Mouse (Mus musculus) brain, embryonic 18.5 days (tissue): ENCODE data around the gene Plekhf1.

Source experiments
- DNase-seq: peaks from one replicate; pipeline ENCODE4 v3.0.0-alpha.2; 2012; ENCODE audit warnings: low read depth, low spot score

Plekhf1 gene

DNA sequence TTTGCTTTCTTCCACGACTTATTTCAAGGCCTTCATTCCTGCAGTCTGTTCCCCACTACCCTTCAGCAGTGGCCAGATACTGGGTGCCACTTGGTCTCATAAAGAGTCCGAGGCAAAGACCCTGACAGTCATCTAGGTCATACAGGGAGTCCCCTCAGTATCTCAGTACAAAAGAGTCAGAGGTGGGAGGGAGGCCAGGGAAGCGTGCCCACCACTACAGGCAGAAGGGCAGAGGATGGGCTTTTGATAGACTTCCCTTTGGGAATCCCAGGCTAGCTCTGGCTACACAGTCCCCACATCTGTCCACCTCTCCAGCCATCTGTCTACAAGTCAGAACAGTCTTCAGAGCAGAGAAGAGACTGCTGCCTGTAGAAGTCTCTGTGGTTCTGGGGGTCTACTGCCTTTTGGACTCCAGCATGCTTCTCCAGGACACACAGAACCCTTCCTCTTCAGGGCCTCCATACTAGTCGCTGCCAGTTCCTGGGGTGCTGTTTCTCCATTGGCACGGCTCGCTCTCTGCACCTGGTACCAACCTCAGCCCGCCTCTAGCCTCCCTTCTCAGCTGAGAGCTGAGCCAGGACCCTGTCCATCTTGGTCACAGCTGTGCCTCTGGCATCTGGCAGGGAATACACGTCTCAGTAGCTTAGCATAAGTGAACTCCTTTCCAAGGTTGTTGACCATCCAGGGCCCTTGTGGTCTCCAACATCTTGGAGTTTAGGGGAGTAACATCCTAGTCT, 9.0 kb downstream of the Plekhf1 start:
- no peak for DNase-seq

- no peak for DNase-seq
Observed at GRCm38 (mm10) chr7:38217417-38218171, 10.2 kb downstream of the Plekhf1 start.

DNA sequence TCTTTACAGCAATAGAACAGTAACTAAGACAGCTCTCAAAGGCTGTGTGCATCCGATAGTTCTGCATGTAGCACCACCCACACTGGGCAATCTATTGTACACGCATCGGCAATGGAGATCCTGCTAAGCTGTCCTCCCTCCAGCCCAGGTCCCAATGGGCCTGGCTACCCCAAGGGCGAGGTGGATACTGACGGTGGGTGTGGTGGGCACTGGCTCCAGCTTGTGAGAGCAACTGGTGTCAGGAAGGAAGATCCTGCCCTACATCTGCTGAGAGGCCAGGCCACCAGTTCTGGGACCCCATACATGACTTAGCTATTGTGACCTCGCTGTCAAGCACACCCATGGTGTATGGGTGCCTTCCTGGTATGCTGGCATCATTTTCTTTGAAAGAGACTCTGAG, 12.1 kb downstream of the Plekhf1 start:
- DNase-seq = no peak

DNA sequence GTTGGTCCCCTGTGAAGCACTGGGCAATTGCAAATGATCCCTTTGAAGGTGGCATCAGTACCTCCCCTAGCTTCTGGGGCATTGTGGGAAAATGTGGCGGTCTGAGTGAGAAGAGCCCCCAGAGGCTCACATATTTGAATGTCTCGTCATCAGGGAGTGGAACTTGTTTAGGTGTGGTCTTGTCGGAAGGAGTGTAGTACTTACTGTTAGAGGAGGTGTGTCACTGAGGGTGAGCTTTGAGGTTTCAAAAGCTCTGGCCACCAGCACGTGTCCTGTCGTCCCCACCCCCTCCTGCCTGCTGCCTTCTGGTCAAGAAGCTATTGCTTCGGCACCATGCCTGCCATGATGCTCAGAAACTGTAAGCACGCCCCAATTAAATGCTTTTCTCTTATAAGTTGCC, 12.5 kb downstream of the Plekhf1 start:
- DNase-seq = no peak

- no peak for DNase-seq
Observed at GRCm38 (mm10) chr7:38214473-38215214, 13.2 kb downstream of the Plekhf1 start.

DNA sequence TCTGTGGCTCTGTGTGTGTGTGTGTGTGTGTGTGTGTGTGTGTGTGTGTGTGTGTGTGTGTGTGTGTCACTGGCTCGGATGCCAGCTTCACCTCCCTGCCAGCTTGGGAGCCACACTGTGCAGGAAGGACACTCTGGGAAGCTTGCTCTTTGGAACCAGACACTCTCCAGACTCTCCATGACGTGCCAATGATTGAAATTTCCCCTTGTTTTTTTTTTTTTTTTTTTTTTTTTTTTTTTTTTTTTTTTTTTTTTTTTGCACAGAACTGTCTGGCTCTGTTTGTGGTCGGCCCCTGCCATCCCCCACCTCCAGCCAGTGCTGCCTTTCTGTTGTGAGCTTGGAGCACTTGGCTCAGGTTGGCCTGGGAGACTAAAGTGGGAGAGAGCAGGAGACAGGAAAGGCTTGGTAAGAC, 15.2 kb downstream of the Plekhf1 start:
- no peak for DNase-seq

GRCm38 (mm10) chr7:38209478-38210152, 18.2 kb downstream of the Plekhf1 start:
- DNase-seq = no peak

DNA sequence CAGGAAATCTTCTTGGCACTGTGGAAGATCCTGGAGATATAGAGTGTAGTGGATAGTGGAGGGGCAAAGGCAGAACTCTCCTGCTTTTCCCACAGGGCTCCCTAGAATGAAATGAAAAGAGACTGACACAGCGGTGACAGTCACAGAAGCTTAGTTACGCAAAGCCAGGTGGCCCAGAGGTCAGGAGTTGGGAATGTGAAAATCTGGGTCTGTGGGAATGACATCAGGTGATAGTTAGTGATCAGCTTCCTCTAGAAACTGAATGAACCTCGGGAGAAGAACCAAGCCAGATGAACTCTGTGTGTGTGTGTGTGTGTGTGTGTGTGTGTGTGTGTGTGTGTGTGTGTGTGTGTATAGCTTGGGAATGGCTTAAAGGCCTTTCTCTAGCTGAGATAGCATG, 18.8 kb downstream of the Plekhf1 start:
- DNase-seq = no peak

DNA sequence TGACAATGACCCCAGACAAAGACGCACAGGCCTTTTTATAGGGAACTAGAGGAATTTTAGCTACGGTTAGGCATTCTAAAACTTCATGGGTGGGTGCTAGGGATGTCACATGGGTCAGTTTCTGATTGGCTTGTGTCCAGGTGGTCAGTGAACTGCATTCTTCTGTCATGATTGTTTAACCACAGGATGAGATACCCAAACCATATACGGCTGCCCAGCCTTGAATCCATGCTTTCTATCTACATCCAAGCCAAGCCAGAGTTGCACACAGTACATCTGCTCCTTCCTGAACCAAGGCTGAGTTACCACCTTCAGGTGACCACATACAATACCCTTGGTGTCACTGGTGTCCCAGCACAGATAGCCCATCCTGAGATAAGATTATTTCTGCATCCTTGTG, 21.3 kb downstream of the Plekhf1 start:
- DNase-seq = no peak

DNA sequence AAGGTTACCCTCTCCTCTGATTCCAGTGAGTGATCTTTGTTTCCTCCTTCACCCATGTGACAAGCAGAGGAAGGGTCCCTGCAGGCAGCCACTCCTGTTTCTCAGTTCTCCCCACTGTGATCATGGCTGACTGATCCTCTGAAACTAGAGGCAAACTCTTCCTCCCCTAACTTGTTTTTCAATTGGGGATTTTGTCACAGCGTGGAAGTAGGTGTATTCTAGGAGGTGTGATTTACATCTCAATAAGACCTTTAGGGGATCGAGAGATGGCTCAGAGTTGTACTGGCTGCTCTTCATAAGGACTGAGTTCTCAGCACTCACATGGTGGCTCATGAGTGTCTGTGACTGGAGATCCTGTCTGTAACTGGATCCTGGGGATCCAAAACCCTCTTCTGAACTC, 22.0 kb downstream of the Plekhf1 start:
- DNase-seq = no peak

- no peak for DNase-seq
Observed at GRCm38 (mm10) chr7:38204314-38204713, 23.5 kb downstream of the Plekhf1 start.

GRCm38 (mm10) chr7:38201290-38201658, 26.5 kb downstream of the Plekhf1 start:
- no peak for DNase-seq

- peak; percentile 54 for DNase-seq
Observed at GRCm38 (mm10) chr7:38200606-38201289, 27.1 kb downstream of the Plekhf1 start.

GRCm38 (mm10) chr7:38199907-38200605, 27.8 kb downstream of the Plekhf1 start:
- no peak for DNase-seq

DNA sequence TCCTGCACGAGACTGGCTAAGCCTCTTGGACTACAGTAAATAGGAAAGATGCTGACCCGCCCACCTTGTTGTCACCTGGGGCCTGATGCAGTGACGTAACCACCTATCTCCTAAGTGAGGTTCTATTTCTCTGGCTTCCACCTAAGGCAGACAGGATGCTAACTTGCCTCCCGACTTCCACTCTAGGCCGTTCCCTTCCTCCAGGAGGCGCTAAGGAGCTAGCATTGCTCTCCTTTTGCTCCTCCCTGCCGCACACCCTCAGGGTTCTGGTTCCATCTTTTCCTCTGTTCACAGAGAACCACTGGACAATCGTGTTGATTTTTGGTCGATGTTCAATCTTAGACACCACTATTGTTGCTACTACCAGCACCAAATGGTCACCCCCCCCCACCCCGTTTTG, 36.2 kb downstream of the Plekhf1 start:
- no peak for DNase-seq

DNA sequence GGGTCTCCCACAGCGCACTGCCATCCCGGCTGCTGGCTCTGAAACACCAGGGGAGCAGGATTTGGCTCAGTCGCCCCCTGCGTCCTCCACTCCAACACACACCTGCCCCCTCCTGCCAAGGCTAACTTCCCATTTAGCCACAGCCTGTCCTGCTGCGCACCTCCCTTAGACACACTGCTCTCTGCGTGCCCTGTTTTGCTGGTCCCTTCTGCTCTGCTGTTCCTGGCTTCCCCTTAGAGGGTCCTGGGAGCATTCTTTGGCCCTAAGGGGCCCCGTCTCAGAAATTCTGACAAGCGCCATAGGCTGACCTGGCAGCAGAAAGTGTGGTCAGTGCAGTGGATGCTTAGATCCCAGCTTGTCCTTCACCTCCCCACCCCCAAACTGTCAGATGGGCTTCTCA, 36.7 kb downstream of the Plekhf1 start:
- DNase-seq = no peak

DNA sequence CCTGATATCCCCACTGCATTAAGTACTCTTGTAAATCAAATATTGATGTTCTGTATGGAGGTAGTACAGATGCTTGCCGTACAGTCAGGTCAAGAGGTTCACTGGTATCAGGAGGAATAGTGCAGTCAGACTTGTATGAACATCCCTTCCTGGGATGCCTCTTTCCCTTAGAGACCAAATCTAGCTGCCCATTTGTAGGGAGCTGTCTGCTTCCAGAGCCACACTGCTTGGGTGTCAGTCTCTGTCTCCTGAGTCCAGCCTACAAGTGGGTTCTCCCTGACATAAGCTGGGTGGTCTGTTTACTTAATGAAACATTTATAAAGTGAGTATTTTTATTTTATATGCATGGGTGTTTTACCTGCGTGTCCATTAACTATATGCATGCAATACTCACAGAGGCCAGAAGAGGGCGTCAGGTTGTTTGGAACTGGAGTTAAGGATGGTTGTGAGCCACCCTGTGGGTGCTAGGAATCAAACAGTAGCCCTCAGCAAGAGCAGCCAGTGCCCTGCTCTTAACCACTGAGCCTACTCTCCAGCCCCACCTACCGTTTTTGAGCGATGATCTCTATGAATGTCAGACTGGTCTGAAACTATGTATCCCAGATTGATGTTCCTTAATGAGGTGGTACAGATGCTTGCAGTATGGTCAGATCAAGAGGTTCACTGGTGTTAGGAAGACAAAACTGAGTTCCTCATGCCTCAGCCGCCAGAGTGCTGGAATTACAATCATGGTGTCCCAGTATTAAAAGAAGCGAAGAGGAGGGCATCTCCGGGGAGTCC, 37.6 kb downstream of the Plekhf1 start:
- DNase-seq = no peak

DNA sequence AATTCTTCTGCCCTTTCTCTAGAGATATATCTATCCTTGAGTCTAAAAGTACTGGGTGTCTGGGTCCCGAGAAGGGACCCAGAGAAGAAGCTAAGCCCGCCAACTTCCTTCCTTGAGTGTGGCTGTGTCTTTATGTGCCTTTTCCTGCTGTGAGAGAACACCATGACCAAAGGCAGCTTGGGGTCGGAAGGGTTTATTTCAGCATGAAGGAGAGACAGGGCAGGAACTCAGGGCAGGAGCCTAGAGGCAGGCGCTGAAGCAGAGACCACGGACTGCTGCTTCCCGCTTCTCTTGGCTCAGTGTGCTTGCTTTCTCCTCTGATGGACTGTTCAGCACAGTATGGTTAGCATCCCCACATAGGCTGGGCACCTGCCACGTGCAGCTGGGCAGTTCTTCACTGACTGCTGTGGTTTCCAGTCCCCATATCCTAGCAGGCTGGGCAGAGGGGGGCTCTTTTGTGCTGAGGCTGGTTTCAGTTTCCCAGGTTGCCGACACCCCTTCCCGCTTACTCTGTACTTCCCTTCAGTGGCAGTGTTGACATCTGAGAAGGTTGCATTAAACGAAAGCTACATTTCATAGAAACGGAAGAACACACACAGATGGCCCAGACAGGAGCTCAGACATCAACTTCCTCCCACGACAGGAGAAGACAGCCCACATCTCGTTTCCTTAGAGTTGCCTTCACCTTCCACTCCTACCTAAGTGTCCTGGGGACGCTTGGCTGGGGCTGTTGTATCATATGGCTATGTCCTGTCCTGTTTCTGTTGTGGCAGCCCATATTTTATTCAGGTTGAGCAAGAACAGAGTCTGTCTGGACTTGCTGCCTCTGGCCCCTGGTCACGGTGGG, 38.5 kb downstream of the Plekhf1 start:
- DNase-seq = no peak
